Mouse (Mus musculus) midbrain, embryonic 10.5 days (tissue): ENCODE results near the gene Iqgap2. TPM values are rescaled to one million over a fixed set of nuclear protein-coding genes. Genes with fewer than 3 reads are reported as not detected.

Experiments used
- DNase-seq: peaks from one replicate; pipeline ENCODE4 v3.0.0-alpha.2; 2017; ENCODE audit warnings: low spot score
- H3K27ac ChIP-seq: fragments of 300-500 bp; sonication (generic); replicated peaks from 2 replicates; pipeline ENCODE4 v1.5.1; 2016; ENCODE audit warnings: mild to moderate bottlenecking
- H3K27me3 ChIP-seq: fragments of 300-500 bp; sonication (generic); 2 replicates; pipeline ENCODE4 v1.6.1; 2016; ENCODE audit warnings: low read depth, mild to moderate bottlenecking; ENCODE audit not compliant: poor library complexity, severe bottlenecking
- H3K36me3 ChIP-seq: fragments of 300-500 bp; sonication (generic); 2 replicates; pipeline ENCODE4 v1.6.1; 2016; ENCODE audit warnings: mild to moderate bottlenecking, moderate library complexity
- H3K4me1 ChIP-seq: fragments of 300-500 bp; sonication (generic); 2 replicates; pipeline ENCODE4 v1.6.1; 2016
- H3K4me3 ChIP-seq: fragments of 300-500 bp; sonication (generic); 2 replicates; pipeline ENCODE4 v1.5.1; 2016; ENCODE audit warnings: mild to moderate bottlenecking, moderate library complexity
- H3K9me3 ChIP-seq: fragments of 300-500 bp; sonication (generic); replicated peaks from 2 replicates; pipeline ENCODE4 v1.6.1; 2016; ENCODE audit warnings: mild to moderate bottlenecking
- WGBS: fragments of 180-500 bp; shearing (Covaris S2); methylation state at CpG from one replicate; pipeline ENCODE4 v1.1.7; 2016; 5-methylcytosine and 5-hydroxymethylcytosine counted together
- polyA plus RNA-seq: library from polyadenylated mRNA; unstranded; fragments of >200 nt; fragmentation: Nextera tagmentation; extraction: Ambion mirVana; gene quantifications from 2 replicates; pipeline ENCODE4 v1.2.1, GENCODE M21; 2016

The Iqgap2 gene
- polyA plus RNA-seq, 1 experiment from 2014 or later, result 13.9 TPM

GRCm38 (mm10) chr13:95752386-95752785 is 139.3 kb downstream of the Iqgap2 start:
- no peak for DNase-seq
- no peak overlapping the region for H3K4me3 ChIP-seq
- H3K36me3 ChIP-seq, result peaks cover 52% of the 10 kb centered on the region
- no peaks in the 10 kb centered on the region for H3K27me3 ChIP-seq
- peaks cover 5% of the 10 kb centered on the region; the same call in 1 of the 2 replicates for H3K9me3 ChIP-seq
- 89% methylated on average over 9 of the region's 9 CpGs for WGBS
- no peak overlapping the region for H3K27ac ChIP-seq
- no peaks in the 10 kb centered on the region for H3K4me1 ChIP-seq

GRCm38 (mm10) chr13:95747541-95747940 is 144.2 kb downstream of the Iqgap2 start:
- Histone ChIP-seq H3K27ac (no peak overlapping the region), H3K27me3 (no peaks in the 10 kb centered on the region), H3K4me3 (no peak overlapping the region), H3K4me1 (no peaks in the 10 kb centered on the region), H3K9me3 (no peaks in the 10 kb centered on the region), H3K36me3 (peaks cover 21% of the 10 kb centered on the region)
- no peak for DNase-seq
- 91% methylated on average over 11 of the region's 11 CpGs for WGBS

DNA sequence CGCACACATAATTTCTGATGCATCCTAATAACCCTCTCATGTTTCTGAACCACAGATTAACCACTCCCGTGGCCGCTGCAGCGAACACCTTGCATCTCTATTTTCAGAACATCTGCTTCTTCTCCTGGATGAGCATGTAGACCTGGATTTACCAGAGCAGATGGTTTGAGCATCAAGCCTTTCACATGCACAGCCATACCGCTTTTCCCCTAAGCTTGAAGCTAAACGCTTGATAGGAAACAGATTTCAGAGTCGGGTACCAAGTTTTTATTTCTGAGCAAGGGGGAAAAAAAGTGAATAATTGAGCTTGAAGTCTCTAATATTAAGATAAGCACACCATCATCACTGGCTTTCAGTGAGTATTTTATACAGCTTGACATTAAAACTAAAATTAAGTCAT is 144.6 kb downstream of the Iqgap2 start:
- Histone ChIP-seq H3K4me1 (no peaks in the 10 kb centered on the region), H3K36me3 (peaks cover 21% of the 10 kb centered on the region), H3K27me3 (no peaks in the 10 kb centered on the region), H3K4me3 (no peak overlapping the region), H3K27ac (no peak overlapping the region), H3K9me3 (no peaks in the 10 kb centered on the region)
- 91% methylated on average over 7 of the region's 7 CpGs for WGBS
- no peak for DNase-seq

GRCm38 (mm10) chr13:95746509-95746908 is 145.2 kb downstream of the Iqgap2 start:
- Histone ChIP-seq H3K36me3 (peaks cover 21% of the 10 kb centered on the region), H3K27ac (no peak overlapping the region), H3K9me3 (no peaks in the 10 kb centered on the region), H3K27me3 (no peaks in the 10 kb centered on the region), H3K4me3 (no peak overlapping the region), H3K4me1 (no peaks in the 10 kb centered on the region)
- peak; percentile 70 for DNase-seq
- WGBS, result 17% methylated on average over 6 of the region's 6 CpGs

- no peak overlapping the region for H3K4me3 ChIP-seq
- WGBS, result 94% methylated on average over 4 of the region's 4 CpGs
- H3K27me3 ChIP-seq, result no peaks in the 10 kb centered on the region
- no peak for DNase-seq
- H3K9me3 ChIP-seq, result no peaks in the 10 kb centered on the region
- H3K4me1 ChIP-seq, result no peaks in the 10 kb centered on the region
- H3K36me3 ChIP-seq, result peaks cover 21% of the 10 kb centered on the region
- H3K27ac ChIP-seq, result no peak overlapping the region
Measured at GRCm38 (mm10) chr13:95745451-95745850, 146.3 kb downstream of the Iqgap2 start.

- no peak overlapping the region for H3K4me3 ChIP-seq
- no peak for DNase-seq
- 88% methylated on average over 9 of the region's 9 CpGs for WGBS
- no peaks in the 10 kb centered on the region for H3K9me3 ChIP-seq
- H3K36me3 ChIP-seq, result peaks cover 6% of the 10 kb centered on the region; the same call in 1 of the 2 replicates
- H3K27ac ChIP-seq, result no peak overlapping the region
- H3K27me3 ChIP-seq, result no peaks in the 10 kb centered on the region
- H3K4me1 ChIP-seq, result no peaks in the 10 kb centered on the region
Measured at GRCm38 (mm10) chr13:95742881-95743466, 148.7 kb downstream of the Iqgap2 start.

DNA sequence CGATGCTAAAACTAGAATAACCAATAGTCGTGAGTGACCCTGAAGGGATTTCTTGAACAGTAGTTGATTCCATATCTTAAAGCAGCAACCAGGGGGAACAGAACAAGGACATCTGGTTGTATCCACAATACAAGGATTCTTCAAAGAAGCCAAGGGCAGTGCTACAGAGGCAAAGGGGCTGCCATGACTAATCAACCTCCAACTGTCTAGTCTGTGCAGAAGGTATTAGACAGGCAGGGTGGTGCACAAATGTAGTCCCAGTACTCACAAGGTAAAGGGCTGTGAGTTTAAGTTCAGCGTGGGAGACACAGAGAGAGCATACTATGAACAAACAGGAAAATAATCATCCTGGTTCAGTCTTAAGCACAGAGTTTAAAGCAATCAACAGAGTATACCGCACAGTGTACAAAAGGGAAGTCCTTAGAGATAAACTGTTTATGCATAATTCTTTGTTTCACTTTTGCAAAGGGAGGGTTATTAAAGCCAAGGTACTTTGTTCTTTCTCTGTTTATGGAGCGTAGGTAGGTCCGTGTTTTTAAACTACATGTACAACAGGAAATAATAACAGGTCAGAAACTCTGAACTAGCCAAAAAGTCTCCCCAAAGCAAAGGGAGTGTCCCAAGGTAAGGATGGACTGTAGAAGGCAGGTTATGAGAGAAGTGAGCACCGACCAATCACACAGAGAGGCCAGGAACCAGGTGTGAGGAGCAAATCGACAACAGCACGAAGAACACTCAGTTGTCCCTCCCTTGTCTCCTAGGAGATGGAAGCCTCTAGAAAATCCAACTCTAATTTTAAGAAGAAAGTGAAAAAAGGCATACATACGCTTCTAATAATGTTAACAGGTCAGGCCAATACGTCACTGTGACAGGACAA is 149.7 kb downstream of the Iqgap2 start:
- no peaks in the 10 kb centered on the region for H3K4me1 ChIP-seq
- WGBS, result 96% methylated on average over 11 of the region's 11 CpGs
- H3K4me3 ChIP-seq, result no peak overlapping the region
- H3K27me3 ChIP-seq, result no peaks in the 10 kb centered on the region
- no peaks in the 10 kb centered on the region for H3K9me3 ChIP-seq
- no peak overlapping the region for H3K27ac ChIP-seq
- H3K36me3 ChIP-seq, result peaks cover 11% of the 10 kb centered on the region; the same call in 1 of the 2 replicates
- DNase-seq, result no peak

DNA sequence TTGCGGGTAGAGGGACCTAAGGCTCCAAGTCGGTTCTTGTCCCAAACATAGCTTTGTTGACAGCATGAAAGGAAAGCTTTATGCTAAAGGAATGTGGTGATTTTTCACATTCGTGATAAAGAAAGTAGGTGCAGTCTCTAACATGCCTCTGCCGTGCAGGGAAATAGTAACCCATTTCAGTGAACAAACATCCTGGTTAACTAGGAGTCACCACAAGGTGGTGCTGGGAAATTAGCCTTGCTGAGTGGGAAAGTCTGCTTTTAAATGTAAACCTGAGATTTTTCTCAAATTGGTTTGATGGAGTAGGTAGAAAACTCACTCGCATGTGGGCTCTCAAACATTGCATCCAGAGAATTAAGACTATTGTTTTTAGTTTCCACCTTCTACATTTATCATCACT is 152.1 kb downstream of the Iqgap2 start:
- DNase-seq, result no peak
- 0 out of 2 replicates have a peak, but pooled peaks cover 5% of the 10 kb centered on the region for H3K36me3 ChIP-seq
- H3K9me3 ChIP-seq, result no peaks in the 10 kb centered on the region
- WGBS, result 87% methylated on average over 5 of the region's 5 CpGs
- H3K27me3 ChIP-seq, result no peaks in the 10 kb centered on the region
- no peak overlapping the region for H3K27ac ChIP-seq
- no peak overlapping the region for H3K4me3 ChIP-seq
- H3K4me1 ChIP-seq, result peaks cover 4% of the 10 kb centered on the region; the same call in 1 of the 2 replicates

DNA sequence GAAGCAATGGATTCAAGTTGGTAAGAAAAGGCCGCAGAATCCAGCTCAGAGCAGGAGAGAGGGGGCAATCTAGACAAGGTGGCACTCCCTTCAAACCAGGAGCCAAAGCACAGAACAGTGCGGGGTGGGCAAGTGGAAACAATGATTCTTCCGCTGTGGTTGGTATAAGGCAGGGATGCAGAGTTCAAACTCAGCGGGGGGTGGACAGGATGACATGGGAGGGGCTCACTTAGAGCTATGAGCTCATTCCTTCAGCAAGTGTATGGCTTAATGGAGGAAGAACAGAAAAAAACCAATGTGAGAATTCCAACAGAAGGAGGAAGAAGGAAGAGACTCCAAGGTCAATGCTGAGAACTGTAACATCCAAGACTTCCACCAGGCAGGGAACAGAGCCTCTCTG is 161.2 kb downstream of the Iqgap2 start:
- no peaks in the 10 kb centered on the region for H3K4me1 ChIP-seq
- no peak for DNase-seq
- H3K27ac ChIP-seq, result no peak overlapping the region
- H3K36me3 ChIP-seq, result peaks cover 49% of the 10 kb centered on the region
- H3K27me3 ChIP-seq, result no peaks in the 10 kb centered on the region
- 90% methylated on average over 4 of the region's 4 CpGs for WGBS
- no peaks in the 10 kb centered on the region for H3K9me3 ChIP-seq
- no peak overlapping the region for H3K4me3 ChIP-seq

- Histone ChIP-seq H3K27me3 (no peaks in the 10 kb centered on the region), H3K9me3 (no peaks in the 10 kb centered on the region), H3K36me3 (peaks cover 55% of the 10 kb centered on the region), H3K27ac (peak overlapping the region; percentile 49; the same call in 1 of the 2 replicates), H3K4me1 (peaks cover 5% of the 10 kb centered on the region; the same call in 1 of the 2 replicates), H3K4me3 (no peak overlapping the region; the same call in 1 of the 2 replicates)
- 60% methylated on average over 14 of the region's 14 CpGs for whole genome bisulfite sequencing
- peak; percentile 51 for DNase-seq
Measured at GRCm38 (mm10) chr13:95719320-95720232, 172.1 kb downstream of the Iqgap2 start.

GRCm38 (mm10) chr13:95715356-95715755 is 176.4 kb downstream of the Iqgap2 start:
- WGBS, result 82% methylated on average over 4 of the region's 4 CpGs
- H3K36me3 ChIP-seq, result peaks cover 49% of the 10 kb centered on the region
- H3K4me1 ChIP-seq, result peaks cover 5% of the 10 kb centered on the region; the same call in 1 of the 2 replicates
- no peak overlapping the region for H3K27ac ChIP-seq
- no peaks in the 10 kb centered on the region for H3K27me3 ChIP-seq
- H3K4me3 ChIP-seq, result no peak overlapping the region
- H3K9me3 ChIP-seq, result no peaks in the 10 kb centered on the region
- DNase-seq, result no peak

DNA sequence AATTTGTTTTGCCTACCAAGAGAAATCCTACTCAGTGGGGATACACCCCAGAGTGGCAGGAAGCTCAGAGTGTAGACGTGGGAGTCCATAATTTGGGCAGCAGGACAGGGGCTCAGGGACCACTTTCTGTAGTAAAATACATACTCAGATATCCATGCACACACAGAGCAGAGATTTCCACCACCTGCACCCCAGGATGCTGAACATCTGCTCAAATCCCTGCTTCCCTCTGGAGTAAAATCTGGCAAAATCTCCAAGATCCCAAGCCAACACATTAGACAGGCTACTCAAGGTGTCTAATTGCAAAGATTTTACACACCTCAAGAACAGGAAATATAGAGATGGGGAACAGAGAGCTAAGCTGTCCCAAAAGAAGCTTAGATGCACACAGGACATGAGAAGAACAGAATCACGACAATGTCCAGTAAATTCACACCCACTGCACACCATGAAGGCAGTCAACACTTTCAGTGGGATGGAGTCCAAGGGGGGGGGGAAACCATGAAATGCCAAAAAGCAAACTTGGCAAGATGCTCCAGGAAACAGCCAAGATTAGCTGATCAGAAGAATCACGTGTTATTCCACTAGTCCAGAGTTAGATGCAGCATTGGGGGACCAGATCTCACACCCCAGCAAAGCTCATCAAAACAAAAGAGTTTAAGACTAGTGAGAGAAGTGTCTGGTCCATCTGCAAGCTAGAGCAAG is 177.3 kb downstream of the Iqgap2 start:
- H3K36me3 ChIP-seq, result peaks cover 41% of the 10 kb centered on the region
- peaks cover under 1% of the 10 kb centered on the region; the same call in 1 of the 2 replicates for H3K4me1 ChIP-seq
- H3K27me3 ChIP-seq, result no peaks in the 10 kb centered on the region
- 80% methylated on average over 3 of the region's 3 CpGs for WGBS
- no peaks in the 10 kb centered on the region for H3K9me3 ChIP-seq
- DNase-seq, result no peak
- H3K27ac ChIP-seq, result no peak overlapping the region
- H3K4me3 ChIP-seq, result no peak overlapping the region
